Mouse (Mus musculus) CH12.LX (cell line): ENCODE measurements around the gene Pip5k1b. TPM values are rescaled to one million over a fixed set of nuclear protein-coding genes. Genes with fewer than 3 reads are reported as not detected.
A peak's percentile ranks its signal among the peaks of the same experiment; 100 is the strongest.

Source experiments
- DNase-seq: peaks from one replicate; pipeline ENCODE4 v3.0.0-alpha.2; 2013; ENCODE audit errors: extremely low read depth
- H3K27ac ChIP-seq: 2 replicates; pipeline ENCODE4 v1.5.1; 2012; ENCODE audit warnings: low read depth, mild to moderate bottlenecking, control low read depth, moderate library complexity; ENCODE audit not compliant: insufficient read depth
- H3K27me3 ChIP-seq: replicated peaks from 2 replicates; pipeline ENCODE3; 2012; ENCODE audit warnings: inconsistent platforms
- H3K36me3 ChIP-seq, 2 experiments: replicated peaks in 1 of 2; 2 replicates each; pipeline versions ENCODE3 to v1.6.1; 2012; ENCODE audit warnings: inconsistent platforms in 1 of 2, low read length in 1 of 2, mild to moderate bottlenecking in 1 of 2, mixed read lengths in 1 of 2, moderate library complexity in 1 of 2; ENCODE audit not compliant: control insufficient read depth in 1 of 2, insufficient read depth in 1 of 2
- H3K4me1 ChIP-seq, 2 experiments: 2 replicates each; pipeline ENCODE4 v1.6.1; 2012; ENCODE audit warnings: inconsistent platforms in 1 of 2, moderate library complexity in 1 of 2; ENCODE audit not compliant: insufficient read depth in 2 of 2, control insufficient read depth in 1 of 2
- H3K4me2 ChIP-seq: 2 replicates; pipeline ENCODE4 v1.6.1; 2012; ENCODE audit warnings: low read depth, mild to moderate bottlenecking, control low read depth; ENCODE audit not compliant: poor library complexity, insufficient read depth, severe bottlenecking
- H3K4me3 ChIP-seq, 3 experiments: fragments of 150-350 bp in 1 of 3; sonication (generic) in 1 of 3; replicated peaks in 1 of 3; 2 replicates each; pipeline versions ENCODE3 to v1.5.1; 2011 to 2012; ENCODE audit warnings: low read depth in 2 of 3, low read length in 2 of 3, mild to moderate bottlenecking in 2 of 3, moderate library complexity in 2 of 3, control low read depth in 1 of 3, improper control_type of control experiment in 1 of 3, inconsistent platforms in 1 of 3, mixed read lengths in 1 of 3; ENCODE audit not compliant: poor library complexity in 1 of 3
- H3K79me2 ChIP-seq: replicated peaks from 2 replicates; pipeline ENCODE4 v1.6.1; 2012; ENCODE audit warnings: mild to moderate bottlenecking, moderate library complexity; ENCODE audit not compliant: control insufficient read depth, poor library complexity, insufficient read depth, severe bottlenecking; ENCODE audit errors: extremely low read depth
- H3K9ac ChIP-seq: 2 replicates; pipeline ENCODE4 v1.6.1; 2012; ENCODE audit warnings: low read depth, mild to moderate bottlenecking, control low read depth, moderate library complexity; ENCODE audit not compliant: insufficient read depth
- H3K9me3 ChIP-seq: replicated peaks from 2 replicates; pipeline ENCODE3; 2012; ENCODE audit warnings: low read length, inconsistent platforms, mixed read lengths
- BHLHE40 ChIP-seq: IDR thresholded peaks from 2 replicates; pipeline ENCODE4 v1.6.1; 2011; ENCODE audit warnings: mild to moderate bottlenecking, low read depth, low read length, improper control_type of control experiment
- CHD1 ChIP-seq: IDR thresholded peaks from 2 replicates; pipeline ENCODE4 v1.6.1; 2012; ENCODE audit warnings: low read depth, low read length, improper control_type of control experiment, inconsistent platforms
- CHD2 ChIP-seq: IDR thresholded peaks from 2 replicates; pipeline ENCODE4 v1.6.1; 2011; ENCODE audit warnings: low read length, improper control_type of control experiment
- CTCF ChIP-seq, 2 experiments: IDR thresholded peaks in 1 of 2; conservative IDR thresholded peaks in 1 of 2; 2 replicates each; pipeline ENCODE4 v1.5.1; 2011 to 2012; ENCODE audit warnings: low read depth in 2 of 2, low read length in 2 of 2, improper control_type of control experiment in 1 of 2, inconsistent platforms in 1 of 2, mild to moderate bottlenecking in 1 of 2, moderate library complexity in 1 of 2
- ELF1 ChIP-seq: IDR thresholded peaks from 2 replicates; pipeline ENCODE4 v1.6.1; 2014; ENCODE audit warnings: low read depth, mild to moderate bottlenecking, inconsistent platforms, low read length, improper control_type of control experiment
- ETS1 ChIP-seq: conservative IDR thresholded peaks from 2 replicates; pipeline ENCODE4 v1.6.1; 2012; ENCODE audit warnings: low read depth, mild to moderate bottlenecking, inconsistent platforms, low read length, improper control_type of control experiment, moderate library complexity
- IRF4 ChIP-seq: IDR thresholded peaks from 2 replicates; pipeline ENCODE4 v1.6.1; 2014; ENCODE audit warnings: low read depth, mild to moderate bottlenecking, inconsistent platforms, low read length, improper control_type of control experiment
- MAX ChIP-seq: IDR thresholded peaks from 2 replicates; pipeline ENCODE4 v1.6.1; 2011; ENCODE audit warnings: low read length, improper control_type of control experiment
- MAZ ChIP-seq: IDR thresholded peaks from 2 replicates; pipeline ENCODE4 v1.6.1; 2012; ENCODE audit warnings: low read depth, mild to moderate bottlenecking, inconsistent platforms, low read length, improper control_type of control experiment, moderate library complexity
- MEF2A ChIP-seq: IDR thresholded peaks from 2 replicates; pipeline ENCODE4 v1.6.1; 2014; ENCODE audit warnings: low read depth, mild to moderate bottlenecking, inconsistent platforms, low read length, improper control_type of control experiment, borderline replicate concordance
- MXI1 ChIP-seq: IDR thresholded peaks from 2 replicates; pipeline ENCODE4 v1.6.1; 2011; ENCODE audit warnings: mild to moderate bottlenecking, low read depth, low read length, improper control_type of control experiment
- PAX5 ChIP-seq: IDR thresholded peaks from 2 replicates; pipeline ENCODE4 v1.6.1; 2012; ENCODE audit warnings: low read length, inconsistent platforms, mixed read lengths
- RCOR1 ChIP-seq: conservative IDR thresholded peaks from 2 replicates; pipeline ENCODE4 v1.6.1; 2012; ENCODE audit warnings: low read depth, mild to moderate bottlenecking, inconsistent platforms, low read length, improper control_type of control experiment
- SIN3A ChIP-seq: IDR thresholded peaks from 2 replicates; pipeline ENCODE4 v1.6.1; 2012; ENCODE audit warnings: low read length, improper control_type of control experiment, inconsistent platforms
- ZC3H11A ChIP-seq: IDR thresholded peaks from 2 replicates; pipeline ENCODE4 v1.6.1; 2012; ENCODE audit warnings: low read depth, mild to moderate bottlenecking, inconsistent platforms, low read length, improper control_type of control experiment
- ZNF384 ChIP-seq: IDR thresholded peaks from 2 replicates; pipeline ENCODE4 v1.6.1; 2012; ENCODE audit warnings: low read depth, low read length, improper control_type of control experiment, inconsistent platforms
- dilution Hi-C: fragments of 300-500 bp; cut with MboI; formaldehyde crosslinking; loops from 2 replicates; pipeline ENCODE4 v1.14.3; 2020; ENCODE audit warnings: low sequenced_read_pairs; ENCODE audit not compliant: extremely low pct_unique_long_range_greater_than_20kb, extremely low pct_ligation_motif_present
- in situ Hi-C: fragments of 300-500 bp; cut with MboI; formaldehyde crosslinking; loops from 3 replicates; pipeline ENCODE4 v1.14.3; 2019; ENCODE audit warnings: low sequenced_read_pairs, low pct_ligation_motif_present, low pct_unique_long_range_greater_than_20kb, mixed read lengths
- polyA plus RNA-seq: library from polyadenylated mRNA; unstranded; fragments of >175 nt; gene quantifications from 2 replicates; pipeline ENCODE4 v1.2.1, GENCODE M21; 2012; ENCODE audit warnings: low read depth; ENCODE audit not compliant: insufficient read length
- total RNA-seq, 2 experiments: library from RNA; depleted of rRNA; stranded (reverse); fragments of 300-350 nt in 1 of 2; fragments of >200 nt in 1 of 2; gene quantifications; 2 replicates each; pipeline ENCODE4 v1.2.3; 2012 to 2014

Gene Pip5k1b
- total and polyA plus RNA-seq, 3 experiments = 1.7 to 2.9 (median 2.0) TPM

GRCm38 (mm10) chr19:24571756-24572181 is 16.1 kb upstream of the Pip5k1b start:
- no peak for DNase-seq
- peak; percentile 55 for TF ChIP-seq BHLHE40
- TF ChIP-seq MEF2A = no peak
- TF ChIP-seq, all 38 proteins: peak for 1
- in situ Hi-C loops = no loop called here
- H3K9me3 ChIP-seq = no peaks in the 10 kb centered on the region
- H3K36me3 ChIP-seq = no peaks in the 10 kb centered on the region
- no peaks in the 10 kb centered on the region for H3K79me2 ChIP-seq
- no peak overlapping the region for H3K9ac ChIP-seq
- H3K27me3 ChIP-seq = no peaks in the 10 kb centered on the region
- peaks cover 0 to 3% of the 10 kb centered on the region in 2 experiments; a peak in 1 of 4 replicates for H3K4me1 ChIP-seq
- H3K4me3 ChIP-seq = no peak overlapping the region
- no peak overlapping the region for H3K4me2 ChIP-seq
- dilution Hi-C loops = no loop called here
- no peak overlapping the region for H3K27ac ChIP-seq

- no peak overlapping the region for H3K27ac ChIP-seq
- H3K27me3 ChIP-seq = no peaks in the 10 kb centered on the region
- H3K4me3 ChIP-seq = no peak overlapping the region
- no peak overlapping the region for H3K4me2 ChIP-seq
- no peak overlapping the region for H3K9ac ChIP-seq
- H3K9me3 ChIP-seq = no peaks in the 10 kb centered on the region
- dilution Hi-C loops (no loop called here), in situ Hi-C loops (no loop called here)
- peaks cover 0 to 3% of the 10 kb centered on the region in 2 experiments; a peak in 1 of 4 replicates for H3K4me1 ChIP-seq
- DNase-seq = no peak
- TF ChIP-seq MAX (no peak), PAX5 (no peak), ELF1 (no peak), RCOR1 (no peak), ETS1 (no peak), CHD1 (no peak), MAZ (no peak), IRF4 (no peak), ZC3H11A (no peak), CTCF (conservative IDR thresholded peaks at IDR 0.05 in 1 of 2, IDR thresholded peaks at IDR 0.05 in 1 of 2; ENCODE audit: low read depth in 2 of 2, low read length in 2 of 2) (no peak), BHLHE40 (no peak), MXI1 (no peak), ZNF384 (no peak), CHD2 (no peak), SIN3A (no peak)
- no peaks in the 10 kb centered on the region for H3K79me2 ChIP-seq
- H3K36me3 ChIP-seq = no peaks in the 10 kb centered on the region
Measured at GRCm38 (mm10) chr19:24570969-24571368, 15.3 kb upstream of the Pip5k1b start.
